Mouse (Mus musculus): ENCODE results near the gene Panx1.

DNA sequence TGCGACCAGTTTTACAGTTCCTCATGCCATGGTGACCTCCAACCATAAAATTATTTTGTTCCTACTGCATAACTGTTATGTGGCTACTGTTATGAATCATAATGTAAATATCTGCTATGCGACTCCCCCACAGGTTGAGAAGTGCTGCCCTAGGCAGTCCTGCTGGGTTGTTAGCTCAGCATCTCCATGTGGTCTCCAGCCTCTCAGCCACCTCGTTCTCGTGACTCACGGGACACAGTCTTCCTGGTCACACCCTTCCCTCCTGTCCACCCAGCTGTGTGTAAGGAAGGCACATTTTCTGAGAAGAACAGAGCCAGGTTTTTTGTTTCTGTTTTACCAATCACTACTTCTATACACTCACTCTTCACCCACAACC is 26.5 kb downstream of the Panx1 start:
- TF ChIP-seq CTCF (IDR thresholded peaks at IDR 0.05; ENCODE audit: low read depth, low read length), result no peak
- no peak for TF ChIP-seq POLR2A (IDR thresholded peaks at IDR 0.05; ENCODE audit: borderline replicate concordance, low read depth, low read length)

Data from bone marrow macrophage, adult 2 months (primary cell).